Mouse (Mus musculus) hindbrain, embryonic 10.5 days (tissue): ENCODE data around the gene Tmem123. TPM values are rescaled to one million over a fixed set of nuclear protein-coding genes. Genes with fewer than 3 reads are reported as not detected.

Experiments
- DNase-seq: peaks from one replicate; pipeline ENCODE4 v3.0.0-alpha.2; 2017; ENCODE audit warnings: low spot score
- H3K27ac ChIP-seq: fragments of 300-500 bp; sonication (generic); 2 replicates; pipeline ENCODE4 v1.5.1; 2016; ENCODE audit warnings: mild to moderate bottlenecking, moderate library complexity
- H3K27me3 ChIP-seq: fragments of 300-500 bp; sonication (generic); 2 replicates; pipeline ENCODE4 v1.6.1; 2016; ENCODE audit warnings: mild to moderate bottlenecking; ENCODE audit not compliant: poor library complexity, insufficient read depth, severe bottlenecking
- H3K36me3 ChIP-seq: fragments of 300-500 bp; sonication (generic); 2 replicates; pipeline ENCODE4 v1.6.1; 2016; ENCODE audit warnings: mild to moderate bottlenecking, moderate library complexity
- H3K4me1 ChIP-seq: fragments of 300-500 bp; sonication (generic); replicated peaks from 2 replicates; pipeline ENCODE4 v1.6.1; 2016; ENCODE audit warnings: mild to moderate bottlenecking
- H3K4me3 ChIP-seq: fragments of 300-500 bp; sonication (generic); 2 replicates; pipeline ENCODE4 v1.5.1; 2016; ENCODE audit warnings: mild to moderate bottlenecking, moderate library complexity
- H3K9me3 ChIP-seq: fragments of 300-500 bp; sonication (generic); 2 replicates; pipeline ENCODE4 v1.6.1; 2016; ENCODE audit warnings: mild to moderate bottlenecking, moderate library complexity
- WGBS: fragments of 180-500 bp; shearing (Covaris S2); methylation state at CpG from one replicate; pipeline ENCODE4 v1.1.7; 2016; 5-methylcytosine and 5-hydroxymethylcytosine counted together
- polyA plus RNA-seq: library from polyadenylated mRNA; unstranded; fragments of >200 nt; fragmentation: Nextera tagmentation; extraction: Ambion mirVana; gene quantifications from 2 replicates; pipeline ENCODE4 v1.2.1, GENCODE M21; 2016

Tmem123 gene
- polyA plus RNA-seq, 1 experiment from 2014 or later, result 110 TPM

GRCm38 (mm10) chr9:7764463-7764871, 626 bp downstream of the Tmem123 start:
- peaks cover 41% of the 10 kb centered on the region for H3K4me1 ChIP-seq
- H3K4me3 ChIP-seq, result peak overlapping the region; percentile 80
- H3K36me3 ChIP-seq, result peaks cover 13% of the 10 kb centered on the region
- under 1% methylated on average over 14 of the region's 14 CpGs for whole genome bisulfite sequencing
- peaks cover 23% of the 10 kb centered on the region for H3K27me3 ChIP-seq
- H3K9me3 ChIP-seq, result peaks cover under 1% of the 10 kb centered on the region; the same call in 1 of the 2 replicates
- H3K27ac ChIP-seq, result peak overlapping the region; percentile 94
- DNase-seq, result peak; percentile 70

- H3K27ac ChIP-seq, result no peak overlapping the region
- no peaks in the 10 kb centered on the region for H3K9me3 ChIP-seq
- 70% methylated on average over 3 of the region's 3 CpGs for WGBS
Observed at GRCm38 (mm10) chr9:7765236-7765635, 1.4 kb downstream of the Tmem123 start.

GRCm38 (mm10) chr9:7766582-7766981, 2.7 kb downstream of the Tmem123 start:
- Histone ChIP-seq H3K27ac (no peak overlapping the region), H3K27me3 (peaks cover 18% of the 10 kb centered on the region), H3K9me3 (no peaks in the 10 kb centered on the region), H3K4me1 (peaks cover 41% of the 10 kb centered on the region), H3K36me3 (peaks cover 28% of the 10 kb centered on the region), H3K4me3 (no peak overlapping the region)
- WGBS, result 83% methylated on average over 3 of the region's 3 CpGs
- DNase-seq, result no peak

More at GRCm38 (mm10) chr9:7765236-7765635, 1.4 kb downstream of the Tmem123 start:
- DNase-seq, result no peak
- H3K4me3 ChIP-seq, result peak overlapping the region; percentile 80
- H3K36me3 ChIP-seq, result peaks cover 21% of the 10 kb centered on the region
- peaks cover 41% of the 10 kb centered on the region for H3K4me1 ChIP-seq
- H3K27me3 ChIP-seq, result peaks cover 23% of the 10 kb centered on the region

GRCm38 (mm10) chr9:7767526-7767925, 3.7 kb downstream of the Tmem123 start:
- 19% methylated on average over 2 of the region's 2 CpGs for WGBS
- Histone ChIP-seq H3K27ac (peak overlapping the region; percentile 72), H3K9me3 (no peaks in the 10 kb centered on the region), H3K36me3 (peaks cover 35% of the 10 kb centered on the region), H3K4me3 (no peak overlapping the region), H3K27me3 (peaks cover 8% of the 10 kb centered on the region), H3K4me1 (peaks cover 45% of the 10 kb centered on the region)
- DNase-seq, result peak; percentile 52

- no peaks in the 10 kb centered on the region for H3K27me3 ChIP-seq
- DNase-seq, result no peak
- peaks cover 50% of the 10 kb centered on the region for H3K36me3 ChIP-seq
- H3K4me1 ChIP-seq, result peaks cover 51% of the 10 kb centered on the region
- no peaks in the 10 kb centered on the region for H3K9me3 ChIP-seq
- H3K4me3 ChIP-seq, result no peak overlapping the region
- H3K27ac ChIP-seq, result no peak overlapping the region
- 72% methylated on average over 4 of the region's 4 CpGs for WGBS
Observed at GRCm38 (mm10) chr9:7769081-7769480, 5.2 kb downstream of the Tmem123 start.

- WGBS, result 89% methylated on average over 5 of the region's 5 CpGs
- Histone ChIP-seq H3K4me3 (no peak overlapping the region), H3K27ac (no peak overlapping the region), H3K27me3 (no peaks in the 10 kb centered on the region), H3K4me1 (peaks cover 51% of the 10 kb centered on the region), H3K36me3 (peaks cover 55% of the 10 kb centered on the region), H3K9me3 (no peaks in the 10 kb centered on the region)
- DNase-seq, result no peak
Observed at GRCm38 (mm10) chr9:7769491-7769890, 5.7 kb downstream of the Tmem123 start.

GRCm38 (mm10) chr9:7772361-7772760, 8.5 kb downstream of the Tmem123 start:
- 93% methylated on average over 2 of the region's 2 CpGs for WGBS

GRCm38 (mm10) chr9:7772773-7773454, 9.1 kb downstream of the Tmem123 start:
- 78% methylated on average over 4 of the region's 4 CpGs for WGBS

More at GRCm38 (mm10) chr9:7772361-7772760, 8.5 kb downstream of the Tmem123 start:
- H3K9me3 ChIP-seq, result no peaks in the 10 kb centered on the region
- H3K4me1 ChIP-seq, result peaks cover 27% of the 10 kb centered on the region
- no peak for DNase-seq
- H3K4me3 ChIP-seq, result no peak overlapping the region
- peaks cover 61% of the 10 kb centered on the region for H3K36me3 ChIP-seq
- no peak overlapping the region for H3K27ac ChIP-seq
- H3K27me3 ChIP-seq, result no peaks in the 10 kb centered on the region

GRCm38 (mm10) chr9:7773686-7774085, 9.8 kb downstream of the Tmem123 start:
- 0 out of 2 replicates have a peak, but pooled peaks cover 15% of the 10 kb centered on the region for H3K4me1 ChIP-seq
- H3K27me3 ChIP-seq, result no peaks in the 10 kb centered on the region
- WGBS, result 89% methylated on average over 5 of the region's 5 CpGs
- H3K27ac ChIP-seq, result no peak overlapping the region
- no peaks in the 10 kb centered on the region for H3K9me3 ChIP-seq
- H3K36me3 ChIP-seq, result peaks cover 67% of the 10 kb centered on the region
- H3K4me3 ChIP-seq, result no peak overlapping the region
- DNase-seq, result no peak

More at GRCm38 (mm10) chr9:7772773-7773454, 9.1 kb downstream of the Tmem123 start:
- Histone ChIP-seq H3K4me1 (peaks cover 22% of the 10 kb centered on the region), H3K36me3 (peaks cover 67% of the 10 kb centered on the region), H3K27me3 (no peaks in the 10 kb centered on the region), H3K4me3 (no peak overlapping the region), H3K27ac (no peak overlapping the region), H3K9me3 (no peaks in the 10 kb centered on the region)
- DNase-seq, result no peak

- DNase-seq, result no peak
- H3K4me1 ChIP-seq, result 0 out of 2 replicates have a peak, but pooled peaks cover 11% of the 10 kb centered on the region
- peaks cover 67% of the 10 kb centered on the region for H3K36me3 ChIP-seq
- WGBS, result 92% methylated on average over 10 of the region's 10 CpGs
- H3K4me3 ChIP-seq, result no peak overlapping the region
- no peak overlapping the region for H3K27ac ChIP-seq
- no peaks in the 10 kb centered on the region for H3K9me3 ChIP-seq
- no peaks in the 10 kb centered on the region for H3K27me3 ChIP-seq
Observed at GRCm38 (mm10) chr9:7774538-7774937, 10.7 kb downstream of the Tmem123 start.

GRCm38 (mm10) chr9:7775011-7775410, 11.2 kb downstream of the Tmem123 start:
- Histone ChIP-seq H3K36me3 (peaks cover 67% of the 10 kb centered on the region), H3K27me3 (no peaks in the 10 kb centered on the region), H3K9me3 (no peaks in the 10 kb centered on the region), H3K4me3 (no peak overlapping the region), H3K4me1 (0 out of 2 replicates have a peak, but pooled peaks cover 11% of the 10 kb centered on the region), H3K27ac (no peak overlapping the region)
- 91% methylated on average over 2 of the region's 2 CpGs for WGBS
- no peak for DNase-seq

GRCm38 (mm10) chr9:7775986-7776385, 12.1 kb downstream of the Tmem123 start:
- WGBS, result 89% methylated on average over 3 of the region's 3 CpGs
- H3K27me3 ChIP-seq, result no peaks in the 10 kb centered on the region
- peaks cover 65% of the 10 kb centered on the region for H3K36me3 ChIP-seq
- 0 out of 2 replicates have a peak, but pooled peaks cover 11% of the 10 kb centered on the region for H3K4me1 ChIP-seq
- H3K9me3 ChIP-seq, result no peaks in the 10 kb centered on the region
- no peak overlapping the region for H3K27ac ChIP-seq
- no peak for DNase-seq
- no peak overlapping the region for H3K4me3 ChIP-seq

GRCm38 (mm10) chr9:7776940-7777339, 13.1 kb downstream of the Tmem123 start:
- no peak overlapping the region for H3K4me3 ChIP-seq
- H3K4me1 ChIP-seq, result 0 out of 2 replicates have a peak, but pooled peaks cover 11% of the 10 kb centered on the region
- H3K27me3 ChIP-seq, result no peaks in the 10 kb centered on the region
- no peak for DNase-seq
- H3K27ac ChIP-seq, result no peak overlapping the region
- WGBS, result 100% methylated on average over 1 of the region's 1 CpGs
- H3K36me3 ChIP-seq, result peaks cover 73% of the 10 kb centered on the region
- no peaks in the 10 kb centered on the region for H3K9me3 ChIP-seq
